Mouse (Mus musculus) neutrophil, adult 59 days (primary cell): ENCODE data around the gene Olfr750. TPM values are rescaled to one million over a fixed set of nuclear protein-coding genes. Genes with fewer than 3 reads are reported as not detected.

Source experiments
- total RNA-seq, 2 experiments: library from RNA; stranded (reverse); gene quantifications; 1 replicate in 1 of 2; 2 replicates in 1 of 2; pipeline ENCODE4 v1.2.4; 2023

Gene Olfr750
- total RNA-seq: not detected

DNA sequence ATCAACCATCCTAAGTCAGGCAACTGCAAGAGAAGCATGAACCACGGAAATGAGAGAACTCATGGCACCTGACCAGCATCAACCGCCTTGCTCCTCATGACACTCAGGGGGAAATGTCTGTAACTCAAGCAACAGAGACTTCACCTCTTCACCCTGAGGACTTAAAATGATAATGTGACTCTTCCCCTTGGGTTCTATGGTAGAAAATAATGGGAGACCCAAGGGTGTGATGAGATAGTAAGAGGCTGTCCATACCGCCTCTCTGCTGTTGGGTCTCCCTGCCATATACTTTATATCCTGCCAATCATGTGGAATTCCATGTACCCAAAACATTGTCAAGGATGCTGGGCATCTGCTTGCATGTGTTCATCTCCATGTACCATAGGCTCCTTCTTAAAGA is at the start of gene Olfr750:
Olfr750 (minus strand) TSS at position 101 of the 400 bp plus-strand sequence.

DNA sequence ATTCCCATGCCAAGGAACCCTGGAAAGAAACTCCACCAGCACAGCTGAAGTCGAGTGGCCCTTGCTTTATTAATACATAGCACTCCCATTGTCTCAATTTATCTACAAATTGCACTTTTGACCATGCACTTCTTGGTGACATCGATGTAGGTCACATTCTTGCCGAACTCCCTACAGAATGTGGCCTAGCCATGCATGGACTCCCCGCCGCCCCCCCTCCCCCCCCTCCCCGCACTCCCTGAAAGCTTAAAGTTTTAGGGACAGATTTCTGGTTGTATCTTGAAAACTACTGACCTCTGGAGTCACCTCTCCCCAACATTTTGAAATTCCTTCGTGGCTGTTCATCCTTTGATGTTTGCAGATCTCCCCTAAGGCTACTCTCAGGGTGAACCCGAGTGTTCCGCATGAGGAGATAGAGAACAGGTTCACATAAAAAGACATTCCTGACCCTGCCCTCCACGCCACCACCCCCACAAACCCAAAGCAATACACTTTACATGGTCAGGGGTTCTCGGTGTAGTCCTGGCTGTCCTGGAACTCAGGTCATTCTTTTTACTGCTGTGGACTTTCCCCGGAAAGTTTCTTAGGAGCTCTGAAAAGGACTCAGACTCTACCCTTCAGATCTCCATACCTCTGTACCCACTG is 39.8 kb upstream of the Olfr750 start, which contains the start of gene Eddm3b:
Eddm3b (plus strand) TSS at position 511 of the 645 bp plus-strand sequence.

DNA sequence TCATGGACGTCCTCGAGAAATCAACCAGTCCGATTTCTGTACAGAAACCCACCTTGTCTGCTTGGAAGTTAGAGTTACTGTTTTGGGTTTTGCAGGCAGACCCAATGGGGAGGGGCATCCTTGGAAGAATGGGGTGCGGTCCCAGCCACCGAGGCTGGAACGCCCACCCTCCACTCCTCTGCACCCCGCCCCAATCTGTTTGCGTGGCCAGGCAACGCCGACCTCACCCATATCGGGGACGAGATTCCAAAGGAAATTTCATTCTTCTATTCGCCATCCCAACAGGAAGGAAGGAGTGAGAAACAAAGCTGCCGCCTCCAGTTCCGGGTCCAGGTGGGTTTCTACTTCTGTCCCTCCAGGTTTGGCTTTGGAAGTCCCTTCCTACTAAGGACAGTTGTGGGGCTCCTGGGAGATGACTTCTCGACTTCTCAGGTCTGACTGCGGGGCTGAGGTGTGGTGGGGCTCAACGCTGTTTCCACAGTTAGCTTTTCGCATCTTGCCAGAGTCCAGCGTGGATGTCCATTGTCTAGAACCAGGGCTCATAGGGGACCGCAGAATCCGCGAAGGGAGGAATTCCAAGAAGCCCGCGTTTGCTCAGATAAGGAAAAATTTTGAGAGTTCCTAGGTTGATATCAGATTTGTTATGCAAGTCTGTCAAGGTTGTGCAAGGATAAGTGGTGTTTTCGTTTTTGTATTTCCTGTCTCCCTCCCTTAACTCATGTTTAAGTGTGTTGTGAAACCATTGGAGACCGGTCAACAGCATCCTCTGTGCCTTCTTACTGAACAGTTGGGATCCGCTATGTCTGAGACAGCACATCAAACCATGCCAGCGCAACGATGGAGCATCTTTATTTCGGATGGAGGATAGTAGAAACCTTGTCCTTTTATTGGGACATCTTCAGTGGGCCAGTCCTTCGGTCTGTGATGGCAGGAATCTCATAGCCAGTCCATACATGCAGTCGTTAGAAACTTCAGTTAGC is 17.0 kb upstream of the Olfr750 start, which contains the start of the genes Rnase4 and Ang:
Rnase4 (plus strand) TSS at position 157 of the 980 bp plus-strand sequence.
Ang (plus strand) TSS at position 230 of the 980 bp plus-strand sequence.

DNA sequence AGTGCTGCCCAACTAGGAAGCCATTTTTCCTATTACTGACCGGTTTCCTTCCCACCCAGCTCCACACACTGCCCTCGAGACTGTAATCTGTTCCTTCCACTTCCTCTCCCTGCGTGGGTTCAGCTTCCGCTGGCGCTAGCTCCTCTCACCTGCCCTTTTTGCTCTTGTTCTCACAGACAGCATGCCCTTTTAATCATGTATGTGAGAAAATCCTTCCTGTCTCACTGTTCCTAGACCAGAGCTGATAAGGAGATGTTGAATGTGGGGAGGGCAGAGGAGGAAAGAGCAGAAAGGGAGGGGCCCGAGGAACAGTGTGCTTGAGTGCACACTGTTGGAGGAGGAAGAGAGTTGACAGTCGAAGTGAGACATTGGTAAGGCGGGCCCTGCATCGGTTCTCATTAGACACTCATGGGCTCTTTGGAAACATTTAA is 16.8 kb downstream of the Olfr750 start, which contains the start of gene Rnase12:
Rnase12 (minus strand) TSS at position 261 of the 431 bp plus-strand sequence.

DNA sequence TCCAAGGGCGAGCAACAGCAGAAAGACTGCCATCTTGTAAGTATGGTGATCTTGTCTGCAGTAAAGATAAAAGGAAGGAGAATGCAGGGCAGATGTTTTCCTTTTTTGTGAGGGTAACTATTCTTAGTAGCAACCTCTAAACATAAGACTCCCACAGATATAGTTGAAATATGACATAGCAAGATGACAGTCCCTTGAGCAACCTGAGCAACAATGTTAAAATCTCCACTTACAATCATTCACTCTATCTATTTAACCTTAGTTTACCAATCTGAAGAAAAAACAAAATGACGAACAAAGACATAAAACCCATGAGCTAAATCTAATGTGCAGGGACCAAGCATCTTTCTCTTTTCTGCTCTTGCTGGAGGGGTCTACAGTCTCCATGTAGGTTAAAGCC is 24.2 kb downstream of the Olfr750 start, which contains the start of gene Rnase11:
Rnase11 (minus strand) TSS at position 101 of the 400 bp plus-strand sequence.

DNA sequence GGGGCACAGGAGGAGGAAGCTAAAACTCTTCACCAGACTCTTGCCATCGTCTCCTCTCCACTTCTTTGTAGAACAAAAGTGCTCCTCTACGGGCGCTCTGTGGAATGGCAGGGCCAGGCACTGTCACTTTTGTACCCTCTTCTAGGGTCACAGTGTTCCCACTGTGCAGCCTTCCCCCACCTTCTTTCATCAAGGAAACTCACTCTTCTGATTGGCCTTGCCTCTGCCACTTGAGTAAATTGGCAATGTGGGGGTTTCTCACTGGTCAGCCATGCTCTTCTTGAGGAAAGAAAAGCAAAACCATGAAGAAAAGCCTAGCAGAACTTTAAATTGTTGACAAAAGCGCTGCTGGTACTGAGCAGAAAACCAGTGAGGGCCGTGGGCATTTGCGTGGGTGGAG is 32.5 kb downstream of the Olfr750 start, which contains the start of gene Rnase9:
Rnase9 (minus strand) TSS at position 101 of the 400 bp plus-strand sequence.

Other genes starting within 250 kb of the Olfr750 start
- gene Tep1, start 203.9 kb downstream of the Olfr750 start, total RNA-seq: 10 to 100 TPM; 44.4 to 66.7 TPM
- gene Klhl33, start 176.9 kb downstream of the Olfr750 start, total RNA-seq: under 1 TPM in 1 of 2 experiments, not detected in 1; 0.33 TPM
- 10 to 100 TPM; 19.2 to 25.5 TPM for gene Osgep, start 149.5 kb downstream of the Olfr750 start, total RNA-seq
- 10 to 100 TPM; 18.4 to 22.9 TPM for gene Apex1, start 149.5 kb downstream of the Olfr750 start, total RNA-seq
- 10 to 100 TPM; 54.5 to 86.3 TPM for gene Pip4p1, start 143.6 kb downstream of the Olfr750 start, total RNA-seq
- 10 to 100 TPM; 65.2 to 70.9 TPM for gene Pnp, start 143.4 kb downstream of the Olfr750 start, total RNA-seq
- 10 to 100 TPM; 67.9 to 80.1 TPM for gene Gm49342, start 129.9 kb downstream of the Olfr750 start, total RNA-seq
- 1 to 10 TPM; 5.8 to 7.4 TPM for gene Pnp2, start 118.4 kb downstream of the Olfr750 start, total RNA-seq
- under 1 TPM in 1 of 2 experiments, not detected in 1; 0.22 TPM for gene Rnase10, start 66.7 kb downstream of the Olfr750 start, total RNA-seq
- not detected for gene Rnase9, start 32.6 kb downstream of the Olfr750 start, total RNA-seq
- gene Rnase11, start 24.3 kb downstream of the Olfr750 start, total RNA-seq: not detected
- 1 to 10 TPM; 1.0 to 2.2 TPM for gene Rnase12, start 16.8 kb downstream of the Olfr750 start, total RNA-seq
- 1 to 10 TPM; 6.5 to 7.8 TPM for gene Rnase4, start 16.6 kb upstream of the Olfr750 start, total RNA-seq
- 1 to 10 TPM; 5.4 to 6.6 TPM for gene Ang, start 16.7 kb upstream of the Olfr750 start, total RNA-seq
- gene Eddm3b, start 40.0 kb upstream of the Olfr750 start, total RNA-seq: not detected
- gene Rnase6, start 49.5 kb upstream of the Olfr750 start, total RNA-seq: 10 to 100 TPM; 32.8 to 50.5 TPM
- not detected for gene Rnase1, start 72.3 kb upstream of the Olfr750 start, total RNA-seq
- gene Rnase2b, start 87.8 kb upstream of the Olfr750 start, total RNA-seq: 1 to 10 TPM in 1 of 2 experiments, under 1 TPM in 1; 0.88 to 1.3 TPM
- gene Ang2, start 124.7 kb upstream of the Olfr750 start, total RNA-seq: not detected
- gene Ear14, start 129.0 kb upstream of the Olfr750 start, total RNA-seq: not detected
- gene Rnase2a, start 181.7 kb upstream of the Olfr750 start, total RNA-seq: 10 to 100 TPM; 38.2 to 59.1 TPM